Mouse (Mus musculus) small intestine, adult 2 months (tissue): ENCODE data around the gene Gm45713.

ENCODE experiments used
- CTCF ChIP-seq: fragments of 200-500 bp; IDR thresholded peaks from 2 replicates; pipeline ENCODE4 v1.5.1; 2012; ENCODE audit warnings: low read depth, mild to moderate bottlenecking, control low read depth, inconsistent platforms, low read length, moderate library complexity, mixed read lengths; ENCODE audit not compliant: insufficient replicate concordance, insufficient read length; ENCODE audit errors: extremely low read depth
- POLR2A ChIP-seq: fragments of 200-500 bp; IDR thresholded peaks from 2 replicates; pipeline ENCODE4 v1.6.1; 2012; ENCODE audit warnings: low read depth, mild to moderate bottlenecking, control low read depth, inconsistent platforms, low read length, moderate library complexity

GRCm38 (mm10) chr7:45161612-45162473 lies 25.8 kb upstream of the Gm45713 start:
- no peak for TF ChIP-seq POLR2A
- TF ChIP-seq CTCF: peak; percentile 75
